Mouse (Mus musculus) 3134 (cell line): ENCODE measurements around the gene Aktip.

Experiments used
- DNase-seq: peaks from one replicate; pipeline ENCODE4 v3.0.0-alpha.2; 2011; ENCODE audit warnings: low spot score; ENCODE audit not compliant: insufficient read length; ENCODE audit errors: extremely low read depth

Aktip gene

GRCm38 (mm10) chr8:91133441-91134069 is 66.2 kb downstream of the Aktip start:
- no peak for DNase-seq

GRCm38 (mm10) chr8:91132731-91133130 is 67.0 kb downstream of the Aktip start:
- DNase-seq = no peak

- no peak for DNase-seq
These were observed 73.0 kb downstream of the Aktip start for GRCm38 (mm10) chr8:91126786-91127185.

- no peak for DNase-seq
These were observed 75.5 kb downstream of the Aktip start for GRCm38 (mm10) chr8:91124315-91124714.

- DNase-seq = no peak
These were observed 81.6 kb downstream of the Aktip start for GRCm38 (mm10) chr8:91118131-91118530.

- DNase-seq = no peak
These were observed 82.2 kb downstream of the Aktip start for GRCm38 (mm10) chr8:91117537-91117936.

- DNase-seq = no peak
These were observed 84.9 kb downstream of the Aktip start for GRCm38 (mm10) chr8:91114910-91115309.

GRCm38 (mm10) chr8:91114428-91114827 is 85.3 kb downstream of the Aktip start:
- no peak for DNase-seq

GRCm38 (mm10) chr8:91111868-91112477 is 87.8 kb downstream of the Aktip start:
- no peak for DNase-seq

- no peak for DNase-seq
These were observed 93.5 kb downstream of the Aktip start for GRCm38 (mm10) chr8:91106271-91106670.

GRCm38 (mm10) chr8:91098106-91098505 is 101.7 kb downstream of the Aktip start:
- DNase-seq = no peak

GRCm38 (mm10) chr8:91094135-91094534 is 105.6 kb downstream of the Aktip start:
- no peak for DNase-seq

- no peak for DNase-seq
These were observed 110.2 kb downstream of the Aktip start for GRCm38 (mm10) chr8:91089601-91090000.

- no peak for DNase-seq
These were observed 111.3 kb downstream of the Aktip start for GRCm38 (mm10) chr8:91088452-91088851.

- DNase-seq = no peak
These were observed 117.3 kb downstream of the Aktip start for GRCm38 (mm10) chr8:91082428-91082827.

GRCm38 (mm10) chr8:91081911-91082310 is 117.9 kb downstream of the Aktip start:
- DNase-seq = no peak

GRCm38 (mm10) chr8:91079678-91080077 is 120.1 kb downstream of the Aktip start:
- no peak for DNase-seq

GRCm38 (mm10) chr8:91077077-91077867 is 122.5 kb downstream of the Aktip start:
- no peak for DNase-seq

- peak; percentile 60 for DNase-seq
These were observed 129.4 kb downstream of the Aktip start for GRCm38 (mm10) chr8:91070275-91070859.

- peak; percentile 84 for DNase-seq
These were observed 129.9 kb downstream of the Aktip start, which contains the start of gene Rbl2 for GRCm38 (mm10) chr8:91069834-91070233. Rbl2 (plus strand) TSS chr8:91070057.

- no peak for DNase-seq
These were observed 130.4 kb downstream of the Aktip start for GRCm38 (mm10) chr8:91069407-91069806.
